Mouse (Mus musculus) ES-E14 (cell line): ENCODE results near the gene Pak6. TPM values are rescaled to one million over a fixed set of nuclear protein-coding genes. Genes with fewer than 3 reads are reported as not detected.
A peak's percentile ranks its signal among the peaks of the same experiment; 100 is the strongest.

ENCODE experiments used
- DNase-seq: peaks from one replicate; pipeline ENCODE4 v3.0.0-alpha.2; 2013; ENCODE audit warnings: low read depth, low spot score
- H3K27ac ChIP-seq: 2 replicates; pipeline ENCODE4 v1.5.1; 2012; ENCODE audit warnings: low read depth, mild to moderate bottlenecking, low read length, moderate library complexity, mixed read lengths; ENCODE audit not compliant: poor library complexity, insufficient read depth, severe bottlenecking
- H3K36me3 ChIP-seq: 2 replicates; pipeline ENCODE4 v1.6.1; 2012; ENCODE audit warnings: mild to moderate bottlenecking, low read length, moderate library complexity, mixed read lengths; ENCODE audit not compliant: control insufficient read depth, poor library complexity, insufficient read depth, severe bottlenecking
- H3K4me1 ChIP-seq, 2 experiments: fragments of 150-350 bp in 1 of 2; sonication (generic) in 1 of 2; 2 replicates each; pipeline ENCODE4 v1.6.1; 2012; ENCODE audit warnings: low read length in 2 of 2, mild to moderate bottlenecking in 1 of 2, mixed read lengths in 1 of 2; ENCODE audit not compliant: control insufficient read depth in 2 of 2, insufficient read depth in 2 of 2, poor library complexity in 1 of 2
- H3K4me3 ChIP-seq, 2 experiments: fragments of 150-350 bp in 1 of 2; sonication (generic) in 1 of 2; 2 replicates each; pipeline ENCODE4 v1.5.1; 2012; ENCODE audit warnings: low read length in 2 of 2, low read depth in 1 of 2, mild to moderate bottlenecking in 1 of 2, mixed read lengths in 1 of 2; ENCODE audit not compliant: insufficient read depth in 1 of 2, poor library complexity in 1 of 2, severe bottlenecking in 1 of 2
- H3K9ac ChIP-seq: 2 replicates; pipeline ENCODE4 v1.6.1; 2012; ENCODE audit warnings: low read depth, mild to moderate bottlenecking, low read length, mixed read lengths; ENCODE audit not compliant: poor library complexity, insufficient read depth, severe bottlenecking
- H3K9me3 ChIP-seq: fragments of 150-350 bp; sonication (generic); 2 replicates; pipeline ENCODE4 v1.6.1; 2012; ENCODE audit warnings: low read depth, mild to moderate bottlenecking, low read length; ENCODE audit not compliant: control insufficient read depth, insufficient read depth
- CHD2 ChIP-seq: IDR thresholded peaks from 2 replicates; pipeline ENCODE4 v1.6.1; 2014; ENCODE audit warnings: mild to moderate bottlenecking, low read depth, low read length, inconsistent platforms
- HCFC1 ChIP-seq: IDR thresholded peaks from 2 replicates; pipeline ENCODE4 v1.6.1; 2012; ENCODE audit warnings: low read length, inconsistent platforms, borderline replicate concordance; ENCODE audit not compliant: insufficient read depth
- MAFK ChIP-seq: IDR thresholded peaks from 2 replicates; pipeline ENCODE4 v1.6.1; 2014; ENCODE audit warnings: mild to moderate bottlenecking, low read depth, low read length, inconsistent platforms; ENCODE audit not compliant: insufficient read depth
- ZC3H11A ChIP-seq: IDR thresholded peaks from 2 replicates; pipeline ENCODE4 v1.6.1; 2012; ENCODE audit warnings: low read depth, mild to moderate bottlenecking, inconsistent platforms, low read length, borderline replicate concordance
- ZNF384 ChIP-seq: IDR thresholded peaks from 2 replicates; pipeline ENCODE4 v1.6.1; 2012; ENCODE audit warnings: low read depth, low read length, inconsistent platforms
- in situ Hi-C, 2 experiments: fragments of 600-800 bp; cut with MboI; formaldehyde crosslinking; loops; one replicate each; pipeline ENCODE4 v1.15.1; 2025; ENCODE audit warnings: low sequenced_read_pairs in 2 of 2, inconsistent platforms in 1 of 2; ENCODE audit not compliant: unreplicated experiment in 2 of 2
- total RNA-seq: library from RNA; depleted of rRNA; stranded (reverse); fragments of 300-350 nt; gene quantifications from 2 replicates; pipeline ENCODE4 v1.2.3, GENCODE M21; 2012

Gene Pak6
- total RNA-seq, 1 experiment: 0.85 TPM

DNA sequence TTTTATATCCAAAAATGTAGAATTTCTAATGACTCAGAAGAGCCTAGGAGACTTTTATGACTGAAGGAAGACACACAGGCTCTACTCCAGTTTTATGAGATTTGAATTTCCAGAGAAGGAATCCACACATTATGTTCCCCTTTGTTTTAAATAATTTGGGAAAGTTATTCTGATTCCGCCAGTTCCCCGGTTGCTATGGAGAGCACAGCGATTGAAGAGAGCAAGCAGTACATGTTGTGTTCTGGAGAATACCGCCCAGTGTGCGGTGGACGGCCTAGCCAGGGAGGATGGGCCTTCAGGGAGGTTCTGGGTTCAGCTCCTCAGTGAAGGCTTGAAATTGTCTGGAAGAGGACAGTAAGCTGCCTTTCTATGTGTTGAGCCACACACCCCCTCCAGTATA is 33.8 kb upstream of the Pak6 start:
- no peak overlapping the region for H3K9ac ChIP-seq
- peaks cover 43% of the 10 kb centered on the region for H3K36me3 ChIP-seq
- TF ChIP-seq HCFC1 (no peak), MAFK (no peak), ZNF384 (no peak), CHD2 (no peak), ZC3H11A (no peak)
- no peaks in the 10 kb centered on the region for H3K9me3 ChIP-seq
- no peak overlapping the region for H3K4me3 ChIP-seq
- no peak for DNase-seq
- in situ Hi-C loops: no loop called here
- H3K27ac ChIP-seq: no peak overlapping the region
- H3K4me1 ChIP-seq: no peaks in the 10 kb centered on the region

DNA sequence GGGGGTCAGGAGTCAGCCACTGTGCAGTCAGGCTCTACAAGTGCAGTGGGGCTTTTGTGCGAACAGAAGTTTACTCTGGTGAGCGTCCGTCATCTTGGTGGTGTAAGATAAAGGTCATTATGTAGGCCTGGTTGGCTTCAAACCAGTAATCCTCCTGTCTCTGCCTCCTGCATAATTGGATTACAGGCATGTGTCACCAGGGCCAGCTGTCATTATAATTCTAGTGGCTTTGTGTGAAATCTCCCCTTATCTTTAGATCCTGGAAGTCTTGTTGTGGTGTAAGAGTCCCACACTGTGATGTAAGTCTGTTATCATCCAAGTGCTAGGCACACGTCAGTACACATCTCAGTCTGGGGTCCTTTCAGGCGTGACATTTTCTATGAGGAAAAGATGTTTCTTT is 29.7 kb upstream of the Pak6 start:
- Histone ChIP-seq H3K36me3 (peaks cover 60% of the 10 kb centered on the region), H3K9ac (no peak overlapping the region), H3K4me1 (peaks cover 0 to 3% of the 10 kb centered on the region in 2 experiments; a peak in 1 of 4 replicates), H3K4me3 (no peak overlapping the region), H3K9me3 (no peaks in the 10 kb centered on the region), H3K27ac (no peak overlapping the region)
- no peak for DNase-seq
- in situ Hi-C loops: no loop called here
- TF ChIP-seq CHD2 (no peak), ZC3H11A (no peak), ZNF384 (no peak), HCFC1 (no peak), MAFK (no peak)

DNA sequence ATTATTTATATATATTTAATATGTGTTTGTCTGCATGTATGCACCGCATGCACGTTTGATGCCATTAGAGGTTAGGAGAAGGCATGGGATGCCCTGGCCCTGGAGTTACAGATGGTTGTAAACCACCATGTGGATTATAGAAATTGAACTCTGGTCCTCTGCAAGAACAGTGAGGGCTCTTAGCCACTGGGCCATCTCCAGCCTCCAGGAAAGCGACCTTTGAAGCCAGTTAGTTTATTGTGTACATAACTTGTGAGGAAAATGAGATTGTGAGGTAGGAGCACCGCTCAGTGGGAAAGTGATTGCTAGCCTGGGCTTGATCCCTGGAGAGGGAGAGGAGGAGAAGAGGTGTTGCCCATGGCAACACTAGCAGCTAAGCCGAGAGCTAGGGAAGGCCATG is 25.8 kb upstream of the Pak6 start:
- Histone ChIP-seq H3K27ac (no peak overlapping the region), H3K9ac (no peak overlapping the region)
- in situ Hi-C loops: no loop called here

DNA sequence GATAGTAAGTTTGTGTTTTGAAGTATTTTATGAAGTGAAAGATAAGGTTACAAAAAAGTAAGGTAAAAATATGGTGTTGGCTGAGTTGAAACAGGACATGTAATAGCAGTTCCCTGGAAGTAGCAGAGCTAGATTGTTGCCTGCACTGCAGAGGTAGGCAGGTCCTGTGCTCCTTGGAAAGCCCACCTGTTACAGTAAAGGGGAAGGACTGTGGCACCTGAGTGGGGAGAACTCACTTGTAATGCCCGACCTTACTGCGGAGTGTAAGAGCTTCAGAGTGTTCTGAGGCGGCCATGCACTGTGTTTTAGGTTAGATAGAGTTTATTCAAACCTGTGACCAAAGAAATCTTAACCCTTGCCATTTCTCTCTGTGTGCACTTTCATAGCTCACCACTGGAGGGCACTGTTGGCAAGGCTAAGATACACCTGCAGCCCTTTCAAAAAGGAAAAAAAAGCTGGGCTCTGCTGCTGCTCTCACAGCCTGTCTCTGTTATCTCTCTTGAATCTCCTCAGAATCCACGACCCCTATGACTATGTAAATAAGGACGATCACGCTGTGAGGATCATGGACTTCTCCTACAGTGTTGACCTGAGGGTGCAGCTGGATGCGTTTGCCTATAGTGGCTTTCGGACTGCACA is 25.1 kb upstream of the Pak6 start:
- DNase-seq: peak; percentile 67
- Histone ChIP-seq H3K4me1 (peaks cover 0 to 8% of the 10 kb centered on the region in 2 experiments; a peak in 1 of 4 replicates), H3K4me3 (no peak overlapping the region), H3K27ac (no peak overlapping the region), H3K9me3 (no peaks in the 10 kb centered on the region), H3K36me3 (peaks cover 62% of the 10 kb centered on the region), H3K9ac (no peak overlapping the region)
- in situ Hi-C loops: no loop called here
- TF ChIP-seq ZNF384 (peak; percentile 88), MAFK (0 out of 2 replicates have a peak, but pooled peaks have one; percentile 16), CHD2 (no peak), ZC3H11A (peak; percentile 76), HCFC1 (no peak)

More for the DNA sequence above, 25.8 kb upstream of the Pak6 start:
- Histone ChIP-seq H3K4me3 (no peak overlapping the region), H3K4me1 (peaks cover 0 to 8% of the 10 kb centered on the region in 2 experiments; a peak in 1 of 4 replicates), H3K9me3 (no peaks in the 10 kb centered on the region), H3K36me3 (peaks cover 64% of the 10 kb centered on the region)
- TF ChIP-seq ZNF384: no peak
- no peak for TF ChIP-seq MAFK
- TF ChIP-seq CHD2: no peak
- TF ChIP-seq HCFC1: no peak
- TF ChIP-seq ZC3H11A: no peak
- no peak for DNase-seq

DNA sequence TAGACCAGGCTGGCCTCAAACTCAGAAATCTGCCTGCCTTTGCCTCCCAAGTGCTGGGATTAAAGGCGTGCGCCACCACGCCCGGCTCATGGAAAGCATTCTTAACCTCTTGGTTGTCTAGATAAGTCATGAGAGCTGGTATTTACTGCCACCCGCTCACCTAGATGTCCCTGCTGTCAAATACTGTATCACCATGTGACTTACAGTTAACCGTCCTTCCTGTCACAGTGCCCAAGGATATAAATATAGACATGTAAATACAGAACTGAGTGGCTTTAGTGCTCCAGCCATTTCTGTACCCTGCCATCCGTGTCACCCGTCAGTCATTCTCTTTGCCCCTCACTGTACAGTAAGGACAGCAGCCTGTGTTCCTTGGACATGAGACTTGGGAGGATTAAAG is 24.4 kb upstream of the Pak6 start:
- Histone ChIP-seq H3K36me3 (peaks cover 58% of the 10 kb centered on the region), H3K9ac (no peak overlapping the region; the same call in 1 of the 2 replicates), H3K9me3 (no peaks in the 10 kb centered on the region), H3K4me1 (peaks cover 0 to 8% of the 10 kb centered on the region in 2 experiments; a peak in 1 of 4 replicates), H3K27ac (no peak overlapping the region), H3K4me3 (no peak overlapping the region)
- in situ Hi-C loops: no loop called here
- TF ChIP-seq CHD2: no peak
- no peak for TF ChIP-seq ZNF384
- TF ChIP-seq MAFK: no peak
- no peak for TF ChIP-seq HCFC1
- no peak for TF ChIP-seq ZC3H11A
- no peak for DNase-seq
